Mouse (Mus musculus) embryonic facial prominence, embryonic 13.5 days (tissue): ENCODE measurements around the gene Asxl1. TPM values are rescaled to one million over a fixed set of nuclear protein-coding genes. Genes with fewer than 3 reads are reported as not detected.

Source experiments
- ATAC-seq: fragments of 200-750 bp; cut with Nextera tagmentation; 2 replicates; pipeline ENCODE4 v1.8.0; 2017; ENCODE audit warnings: low read depth; ENCODE audit not compliant: insufficient number of reproducible peaks, insufficient read depth, low FRiP score, low TSS enrichment
- H3K27ac ChIP-seq: fragments of 300-500 bp; sonication (generic); 2 replicates; pipeline ENCODE4 v1.5.1; 2015; ENCODE audit warnings: moderate library complexity, mild to moderate bottlenecking, inconsistent platforms
- H3K27me3 ChIP-seq: fragments of 300-500 bp; sonication (generic); 2 replicates; pipeline ENCODE4 v1.6.1; 2015; ENCODE audit warnings: mild to moderate bottlenecking, inconsistent platforms
- H3K36me3 ChIP-seq: fragments of 300-500 bp; sonication (generic); 2 replicates; pipeline ENCODE4 v1.6.1; 2015; ENCODE audit warnings: mild to moderate bottlenecking, inconsistent platforms
- H3K4me1 ChIP-seq: fragments of 300-500 bp; sonication (generic); 2 replicates; pipeline ENCODE4 v1.6.1; 2015; ENCODE audit warnings: inconsistent platforms
- H3K4me2 ChIP-seq: fragments of 300-500 bp; sonication (generic); 2 replicates; pipeline ENCODE4 v1.6.1; 2015; ENCODE audit warnings: moderate library complexity, mild to moderate bottlenecking, inconsistent platforms
- H3K4me3 ChIP-seq: fragments of 300-500 bp; sonication (generic); 2 replicates; pipeline ENCODE4 v1.5.1; 2015; ENCODE audit warnings: mild to moderate bottlenecking, inconsistent platforms
- H3K9ac ChIP-seq: fragments of 300-500 bp; sonication (generic); 2 replicates; pipeline ENCODE4 v1.6.1; 2015; ENCODE audit warnings: mild to moderate bottlenecking, inconsistent platforms
- H3K9me3 ChIP-seq: fragments of 300-500 bp; sonication (generic); 2 replicates; pipeline ENCODE4 v1.6.1; 2016; ENCODE audit warnings: inconsistent platforms
- WGBS: fragments of 180-500 bp; shearing (Covaris S2); methylation state at CpG from one replicate; pipeline ENCODE4 v1.1.7; 2015; ENCODE audit warnings: mixed read lengths; 5-methylcytosine and 5-hydroxymethylcytosine counted together
- polyA plus RNA-seq: library from polyadenylated mRNA; unstranded; fragments of >200 nt; fragmentation: Nextera tagmentation; extraction: Ambion mirVana; gene quantifications from 2 replicates; pipeline ENCODE4 v1.2.1, GENCODE M21; 2015

Gene Asxl1
- polyA plus RNA-seq, 1 experiment from 2014 or later, result 14.5 TPM

DNA sequence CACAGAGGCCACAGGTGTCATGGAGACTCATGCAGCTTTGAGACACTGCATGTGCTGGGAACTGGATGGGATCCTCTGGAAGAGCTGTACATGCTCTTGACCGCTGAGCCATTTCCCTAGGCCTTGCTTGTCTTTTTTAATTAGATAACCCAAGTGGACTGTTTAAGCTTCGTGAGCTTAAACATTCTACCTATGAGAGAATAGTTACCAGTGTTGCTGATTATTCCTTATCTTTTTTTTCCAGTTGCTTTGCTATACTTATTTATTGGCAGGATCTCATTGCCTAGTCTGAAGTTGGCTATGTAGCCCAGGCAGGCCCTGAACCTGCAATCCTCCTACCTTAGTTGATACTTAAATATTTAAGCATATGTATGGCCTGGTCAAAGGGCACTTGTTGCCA, 44.2 kb downstream of the Asxl1 start:
- H3K4me1 ChIP-seq, result no peaks in the 10 kb centered on the region
- WGBS, result 90% methylated on average over 2 of the region's 2 CpGs
- no peak for ATAC-seq
- H3K27me3 ChIP-seq, result no peaks in the 10 kb centered on the region
- peaks cover 6% of the 10 kb centered on the region for H3K9me3 ChIP-seq
- no peak overlapping the region for H3K4me2 ChIP-seq
- no peak overlapping the region for H3K9ac ChIP-seq
- H3K27ac ChIP-seq, result no peak overlapping the region
- H3K4me3 ChIP-seq, result no peak overlapping the region
- H3K36me3 ChIP-seq, result peaks cover 59% of the 10 kb centered on the region

- Histone ChIP-seq H3K4me3 (no peak overlapping the region), H3K9me3 (peaks cover 8% of the 10 kb centered on the region), H3K4me1 (no peaks in the 10 kb centered on the region), H3K9ac (no peak overlapping the region), H3K27me3 (no peaks in the 10 kb centered on the region), H3K4me2 (no peak overlapping the region), H3K36me3 (peaks cover 73% of the 10 kb centered on the region), H3K27ac (no peak overlapping the region)
- 92% methylated on average over 10 of the region's 10 CpGs for WGBS
- ATAC-seq, result no peak
These were observed 47.4 kb downstream of the Asxl1 start for GRCm38 (mm10) chr2:153393045-153393444.

DNA sequence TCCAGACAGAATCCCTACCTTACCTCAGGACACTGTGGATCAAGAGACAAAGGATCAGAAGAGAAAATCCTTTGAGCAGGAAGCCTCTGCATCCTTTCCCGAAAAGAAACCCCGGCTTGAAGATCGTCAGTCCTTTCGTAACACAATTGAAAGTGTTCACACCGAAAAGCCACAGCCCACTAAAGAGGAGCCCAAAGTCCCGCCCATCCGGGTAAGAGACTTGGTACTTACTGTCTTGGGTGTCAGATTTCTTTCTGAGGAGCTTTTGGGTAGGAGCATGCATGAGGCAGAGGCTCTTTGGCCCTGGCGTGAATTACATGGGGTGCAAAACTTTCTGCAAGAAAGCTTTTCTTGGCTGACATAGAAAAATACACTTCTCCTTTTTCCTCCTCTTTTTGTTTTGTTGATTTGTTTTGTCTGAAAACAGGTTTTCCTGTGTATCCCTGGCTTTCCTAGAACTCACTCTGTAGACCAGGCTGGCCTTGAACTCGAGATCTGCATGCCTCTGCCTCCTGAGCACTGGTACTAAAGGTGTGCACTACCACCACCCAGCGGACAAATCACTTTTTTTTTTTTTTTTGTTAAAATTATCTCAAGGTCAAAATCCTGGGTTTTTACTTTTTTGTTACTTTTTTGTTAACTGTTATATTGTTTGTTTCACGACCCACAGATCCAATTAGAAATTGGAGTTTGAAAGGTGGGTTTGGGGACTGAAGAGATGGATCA, 52.3 kb downstream of the Asxl1 start:
- Histone ChIP-seq H3K9ac (no peak overlapping the region), H3K9me3 (peaks cover 8% of the 10 kb centered on the region), H3K4me1 (no peaks in the 10 kb centered on the region), H3K4me2 (no peak overlapping the region), H3K27ac (no peak overlapping the region), H3K4me3 (no peak overlapping the region), H3K27me3 (no peaks in the 10 kb centered on the region), H3K36me3 (peaks cover 97% of the 10 kb centered on the region)
- ATAC-seq, result no peak
- 86% methylated on average over 11 of the region's 11 CpGs for WGBS

DNA sequence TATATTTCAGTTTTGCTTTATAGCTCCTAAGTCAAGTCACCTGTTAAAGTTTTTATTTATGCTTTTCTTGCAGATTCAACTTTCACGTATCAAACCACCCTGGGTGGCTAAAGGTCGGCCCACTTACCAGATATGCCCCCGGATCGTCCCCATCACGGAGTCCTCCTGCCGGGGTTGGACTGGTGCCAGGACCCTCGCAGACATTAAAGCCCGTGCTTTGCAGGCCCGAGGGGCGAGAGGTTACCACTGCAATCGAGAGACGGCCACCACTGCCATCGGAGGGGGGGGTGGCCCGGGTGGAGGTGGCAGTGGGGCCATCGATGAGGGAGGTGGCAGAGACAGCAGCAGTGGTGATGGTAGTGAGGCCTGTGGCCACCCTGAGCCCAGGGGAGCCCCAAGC, 53.5 kb downstream of the Asxl1 start:
- Histone ChIP-seq H3K36me3 (peaks cover 91% of the 10 kb centered on the region), H3K9ac (no peak overlapping the region), H3K9me3 (peaks cover 8% of the 10 kb centered on the region), H3K27ac (no peak overlapping the region), H3K4me3 (no peak overlapping the region), H3K4me2 (no peak overlapping the region), H3K4me1 (no peaks in the 10 kb centered on the region), H3K27me3 (no peaks in the 10 kb centered on the region)
- 85% methylated on average over 15 of the region's 15 CpGs for WGBS
- no peak for ATAC-seq

- H3K27ac ChIP-seq, result no peak overlapping the region
- 90% methylated on average over 3 of the region's 3 CpGs for WGBS
- no peak overlapping the region for H3K4me2 ChIP-seq
- H3K9me3 ChIP-seq, result no peaks in the 10 kb centered on the region
- no peak overlapping the region for H3K4me3 ChIP-seq
- no peaks in the 10 kb centered on the region for H3K27me3 ChIP-seq
- no peak overlapping the region for H3K9ac ChIP-seq
- peaks cover 74% of the 10 kb centered on the region for H3K36me3 ChIP-seq
- no peaks in the 10 kb centered on the region for H3K4me1 ChIP-seq
- no peak for ATAC-seq
These were observed 58.4 kb downstream of the Asxl1 start for GRCm38 (mm10) chr2:153404062-153404461.

- WGBS, result 85% methylated on average over 3 of the region's 3 CpGs
- Histone ChIP-seq H3K4me3 (no peak overlapping the region), H3K9me3 (no peaks in the 10 kb centered on the region), H3K27me3 (no peaks in the 10 kb centered on the region), H3K9ac (no peak overlapping the region), H3K4me1 (no peaks in the 10 kb centered on the region), H3K4me2 (no peak overlapping the region), H3K36me3 (peaks cover 74% of the 10 kb centered on the region), H3K27ac (no peak overlapping the region)
- no peak for ATAC-seq
These were observed 59.3 kb downstream of the Asxl1 start for GRCm38 (mm10) chr2:153404882-153405281.

DNA sequence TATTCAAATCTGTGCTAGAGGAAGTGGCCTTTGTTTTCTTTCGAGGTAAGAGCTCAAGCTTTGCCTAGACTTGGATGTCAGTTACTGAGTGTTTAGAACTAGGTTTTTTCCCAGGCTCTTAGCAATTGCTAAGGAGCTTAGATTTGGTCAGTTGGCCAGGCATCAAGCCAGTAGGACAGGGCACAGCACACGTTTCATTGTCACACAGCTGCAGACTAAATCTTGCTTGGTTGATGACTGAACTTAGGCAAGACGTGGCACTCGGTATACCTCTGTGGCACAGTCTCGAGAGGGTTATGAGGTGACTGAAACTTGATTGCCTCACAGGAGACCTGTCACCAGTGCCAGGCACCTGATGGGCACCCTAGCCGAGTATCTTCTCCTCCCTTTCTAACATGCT, 61.3 kb downstream of the Asxl1 start:
- H3K9ac ChIP-seq, result no peak overlapping the region
- H3K4me3 ChIP-seq, result no peak overlapping the region
- H3K36me3 ChIP-seq, result peaks cover 74% of the 10 kb centered on the region
- H3K27ac ChIP-seq, result no peak overlapping the region
- no peaks in the 10 kb centered on the region for H3K4me1 ChIP-seq
- no peak for ATAC-seq
- WGBS, result 81% methylated on average over 6 of the region's 6 CpGs
- H3K27me3 ChIP-seq, result no peaks in the 10 kb centered on the region
- H3K9me3 ChIP-seq, result no peaks in the 10 kb centered on the region
- H3K4me2 ChIP-seq, result no peak overlapping the region

DNA sequence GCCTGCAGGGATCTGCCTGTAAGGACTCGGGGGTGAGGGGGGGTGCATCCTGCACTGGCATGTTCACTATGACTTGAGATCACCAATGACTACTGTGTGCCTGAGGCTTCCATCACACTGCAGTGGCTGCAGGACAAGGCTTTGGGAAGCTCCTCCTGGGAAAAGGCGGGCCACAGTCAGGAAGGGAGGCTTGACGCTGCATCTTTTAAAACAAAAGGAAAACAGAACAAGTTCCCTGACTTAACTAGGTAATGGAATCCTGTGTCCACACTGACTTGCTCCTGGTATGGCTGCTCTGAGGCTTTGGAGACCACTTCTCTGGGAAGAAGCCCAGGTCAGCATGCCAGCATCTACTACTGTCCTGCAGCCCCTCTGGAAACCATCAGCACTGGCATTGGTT, 63.3 kb downstream of the Asxl1 start:
- H3K4me1 ChIP-seq, result no peaks in the 10 kb centered on the region
- WGBS, result 70% methylated on average over 3 of the region's 3 CpGs

DNA sequence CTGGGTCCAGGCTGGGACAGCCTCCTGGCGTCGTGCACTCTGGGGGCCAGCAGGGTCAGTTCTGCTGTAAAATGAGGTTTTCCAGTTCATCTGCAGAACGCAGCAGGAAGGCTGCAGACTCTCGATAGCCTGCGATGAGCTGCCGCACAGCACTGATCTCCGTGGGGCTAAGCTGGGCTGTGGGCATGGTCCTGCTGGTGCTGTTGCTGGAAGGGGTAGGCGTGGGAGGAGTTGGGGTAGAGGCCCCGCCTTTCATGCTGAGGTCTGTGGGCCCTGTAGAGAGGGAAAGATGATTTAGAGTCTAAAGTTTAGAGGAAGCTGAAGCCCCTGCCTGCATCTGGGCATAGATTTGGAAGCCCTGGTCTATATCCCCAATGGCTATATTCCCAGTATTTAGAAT, 65.9 kb downstream of the Asxl1 start:
- Histone ChIP-seq H3K9ac (no peak overlapping the region), H3K9me3 (no peaks in the 10 kb centered on the region), H3K27me3 (no peaks in the 10 kb centered on the region), H3K4me3 (no peak overlapping the region), H3K27ac (no peak overlapping the region), H3K4me1 (no peaks in the 10 kb centered on the region), H3K36me3 (peaks cover 90% of the 10 kb centered on the region), H3K4me2 (no peak overlapping the region)
- 79% methylated on average over 9 of the region's 9 CpGs for WGBS
- ATAC-seq, result no peak

More for the DNA sequence above, 63.3 kb downstream of the Asxl1 start:
- ATAC-seq, result no peak
- no peak overlapping the region for H3K27ac ChIP-seq
- H3K27me3 ChIP-seq, result no peaks in the 10 kb centered on the region
- no peak overlapping the region for H3K4me3 ChIP-seq
- no peaks in the 10 kb centered on the region for H3K9me3 ChIP-seq
- no peak overlapping the region for H3K4me2 ChIP-seq
- H3K9ac ChIP-seq, result no peak overlapping the region
- H3K36me3 ChIP-seq, result peaks cover 83% of the 10 kb centered on the region

DNA sequence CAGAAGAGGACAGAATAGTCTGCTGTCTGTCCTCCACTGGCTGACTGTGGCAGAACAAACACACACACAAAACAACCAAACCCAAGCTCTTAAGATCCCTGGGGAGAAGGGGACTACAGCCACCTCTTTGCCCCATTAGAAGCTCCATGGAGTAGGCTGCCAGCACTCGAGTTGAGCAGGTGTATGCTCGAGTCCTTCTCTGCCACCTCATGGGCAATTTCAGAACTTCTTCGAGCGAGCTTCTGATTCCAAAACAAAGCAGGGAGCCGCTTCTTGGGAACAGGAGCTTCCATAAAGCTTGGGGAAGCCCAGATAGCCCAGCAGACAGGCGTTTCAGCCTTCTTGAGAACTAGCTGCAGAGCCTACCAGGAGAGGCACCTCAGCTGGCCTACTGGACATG, 66.9 kb downstream of the Asxl1 start:
- Histone ChIP-seq H3K36me3 (peaks cover 93% of the 10 kb centered on the region), H3K9me3 (no peaks in the 10 kb centered on the region), H3K4me3 (no peak overlapping the region), H3K9ac (no peak overlapping the region), H3K27me3 (no peaks in the 10 kb centered on the region), H3K4me1 (no peaks in the 10 kb centered on the region), H3K4me2 (no peak overlapping the region), H3K27ac (no peak overlapping the region)
- no peak for ATAC-seq
- WGBS, result 72% methylated on average over 6 of the region's 6 CpGs

- H3K36me3 ChIP-seq, result peaks cover 98% of the 10 kb centered on the region
- ATAC-seq, result no peak
- H3K4me3 ChIP-seq, result no peak overlapping the region
- no peaks in the 10 kb centered on the region for H3K9me3 ChIP-seq
- no peak overlapping the region for H3K4me2 ChIP-seq
- H3K27ac ChIP-seq, result no peak overlapping the region
- no peaks in the 10 kb centered on the region for H3K27me3 ChIP-seq
- H3K4me1 ChIP-seq, result no peaks in the 10 kb centered on the region
- WGBS, result 32% methylated on average over 2 of the region's 2 CpGs
- H3K9ac ChIP-seq, result no peak overlapping the region
These were observed 69.0 kb downstream of the Asxl1 start for GRCm38 (mm10) chr2:153414607-153415006.

- Histone ChIP-seq H3K27me3 (no peaks in the 10 kb centered on the region), H3K9me3 (no peaks in the 10 kb centered on the region), H3K4me2 (no peak overlapping the region), H3K9ac (no peak overlapping the region), H3K4me1 (peaks cover 10% of the 10 kb centered on the region), H3K27ac (no peak overlapping the region), H3K4me3 (no peak overlapping the region), H3K36me3 (peaks cover 81% of the 10 kb centered on the region)
- WGBS, result 95% methylated on average over 12 of the region's 12 CpGs
- no peak for ATAC-seq
These were observed 72.2 kb downstream of the Asxl1 start for GRCm38 (mm10) chr2:153417841-153418240.
